Mouse (Mus musculus) forebrain, embryonic 14.5 days (tissue): Measurements from ENCODE around the gene Arid1a. TPM values are rescaled to one million over a fixed set of nuclear protein-coding genes. Genes with fewer than 3 reads are reported as not detected.

Experiments
- ATAC-seq: fragments of 200-750 bp; cut with Nextera tagmentation; 2 replicates; pipeline ENCODE4 v1.8.0; 2017; ENCODE audit warnings: mild to moderate bottlenecking, moderate library complexity
- DNase-seq: peaks from one replicate; pipeline ENCODE4 v3.0.0-alpha.2; 2015; ENCODE audit warnings: low spot score
- H3K27ac ChIP-seq: fragments of 300-500 bp; sonication (generic); 2 replicates; pipeline ENCODE4 v1.5.1; 2014; ENCODE audit warnings: low read depth, mild to moderate bottlenecking, control low read depth, low read length, moderate library complexity
- H3K27me3 ChIP-seq: fragments of 300-500 bp; sonication (generic); replicated peaks from 2 replicates; pipeline ENCODE4 v1.6.1; 2014; ENCODE audit warnings: low read length, control low read depth, mixed read lengths; ENCODE audit not compliant: control insufficient read depth, insufficient read depth
- H3K36me3 ChIP-seq: fragments of 300-500 bp; sonication (generic); 2 replicates; pipeline ENCODE4 v1.6.1; 2014; ENCODE audit warnings: low read length, control low read depth; ENCODE audit not compliant: control insufficient read depth, insufficient read depth
- H3K4me1 ChIP-seq: fragments of 300-500 bp; sonication (generic); 2 replicates; pipeline ENCODE4 v1.6.1; 2014; ENCODE audit warnings: antibody characterized with exemption, low read length, control low read depth; ENCODE audit not compliant: control insufficient read depth, insufficient read depth
- H3K4me2 ChIP-seq: fragments of 300-500 bp; sonication (generic); 2 replicates; pipeline ENCODE4 v1.6.1; 2014; ENCODE audit warnings: mild to moderate bottlenecking, control low read depth, low read length
- H3K4me3 ChIP-seq: fragments of 300-500 bp; sonication (generic); 2 replicates; pipeline ENCODE4 v1.5.1; 2014; ENCODE audit warnings: low read depth, low read length, control low read depth
- H3K9ac ChIP-seq: fragments of 300-500 bp; sonication (generic); 2 replicates; pipeline ENCODE4 v1.6.1; 2014; ENCODE audit warnings: mild to moderate bottlenecking, low read length, control low read depth, moderate library complexity
- H3K9me3 ChIP-seq: fragments of 300-500 bp; sonication (generic); replicated peaks from 2 replicates; pipeline ENCODE4 v1.6.1; 2016; ENCODE audit warnings: low read length, control low read depth, mixed read lengths; ENCODE audit not compliant: control insufficient read depth
- WGBS: fragments of 180-500 bp; shearing (Covaris S2); extraction: QIAGEN DNeasy Blood & Tissue Kit; methylation state at CpG from one replicate; pipeline ENCODE4 v1.1.7; 2014; 5-methylcytosine and 5-hydroxymethylcytosine counted together
- polyA plus RNA-seq: library from polyadenylated mRNA; unstranded; fragments of >200 nt; fragmentation: Nextera tagmentation; extraction: Ambion mirVana; gene quantifications from 2 replicates; pipeline ENCODE4 v1.2.1, GENCODE M21; 2014

Gene Arid1a
- polyA plus RNA-seq, 1 experiment from 2014 or later: 30.9 TPM

DNA sequence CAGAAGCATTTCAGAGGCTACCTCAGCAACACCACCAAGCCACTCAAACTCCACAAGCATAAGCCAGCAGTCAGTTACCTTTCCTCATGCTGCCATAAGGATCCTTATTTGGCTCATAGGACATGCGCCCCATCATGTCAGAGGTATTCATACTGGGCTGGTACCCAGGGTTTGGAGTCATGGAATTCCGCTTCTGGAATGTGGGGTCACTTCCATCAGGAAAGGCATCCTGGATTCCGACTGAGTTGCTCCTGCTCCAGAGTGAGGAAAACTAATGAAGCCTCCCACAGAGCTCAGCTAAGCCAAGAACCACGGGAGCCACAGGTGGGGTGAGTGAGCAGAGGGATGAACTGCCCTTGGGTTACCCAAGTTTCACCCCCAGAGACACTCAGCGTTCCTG, 69.4 kb downstream of the Arid1a start:
- WGBS: 88% methylated on average over 5 of the region's 5 CpGs

DNA sequence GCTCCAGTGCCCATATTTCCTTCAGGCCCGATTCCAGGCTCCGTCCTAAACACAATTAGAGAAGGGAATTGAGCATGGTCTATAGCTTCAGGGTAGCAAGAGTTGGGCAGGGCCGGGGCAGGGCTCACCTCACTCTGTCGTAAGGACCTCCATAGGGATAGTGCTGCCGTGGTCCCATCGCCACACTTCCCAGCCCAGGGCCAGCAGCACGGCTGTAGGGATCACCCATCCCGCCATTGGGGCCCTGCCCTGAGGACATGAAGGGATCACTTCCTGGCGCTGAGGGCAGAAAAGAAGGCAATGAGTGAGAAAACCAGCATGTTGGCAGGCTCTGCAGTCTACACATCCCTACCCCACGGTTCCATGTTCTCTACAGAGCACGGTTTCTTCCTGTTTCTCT, 70.1 kb downstream of the Arid1a start:
- peaks cover 7% of the 10 kb centered on the region; the same call in 1 of the 2 replicates for H3K4me1 ChIP-seq
- no peaks in the 10 kb centered on the region for H3K27me3 ChIP-seq
- DNase-seq: no peak
- no peak overlapping the region for H3K27ac ChIP-seq
- ATAC-seq: no peak
- no peak overlapping the region for H3K4me2 ChIP-seq
- H3K36me3 ChIP-seq: peaks cover 100% of the 10 kb centered on the region
- WGBS: 87% methylated on average over 11 of the region's 11 CpGs
- H3K9ac ChIP-seq: no peak overlapping the region
- H3K4me3 ChIP-seq: no peak overlapping the region
- no peaks in the 10 kb centered on the region for H3K9me3 ChIP-seq

More for the DNA sequence above, 69.4 kb downstream of the Arid1a start:
- Histone ChIP-seq H3K4me3 (no peak overlapping the region), H3K9ac (no peak overlapping the region), H3K36me3 (peaks cover 100% of the 10 kb centered on the region), H3K27me3 (no peaks in the 10 kb centered on the region), H3K4me2 (no peak overlapping the region), H3K9me3 (no peaks in the 10 kb centered on the region), H3K27ac (no peak overlapping the region), H3K4me1 (peaks cover 7% of the 10 kb centered on the region; the same call in 1 of the 2 replicates)
- ATAC-seq (no peak), DNase-seq (no peak)

DNA sequence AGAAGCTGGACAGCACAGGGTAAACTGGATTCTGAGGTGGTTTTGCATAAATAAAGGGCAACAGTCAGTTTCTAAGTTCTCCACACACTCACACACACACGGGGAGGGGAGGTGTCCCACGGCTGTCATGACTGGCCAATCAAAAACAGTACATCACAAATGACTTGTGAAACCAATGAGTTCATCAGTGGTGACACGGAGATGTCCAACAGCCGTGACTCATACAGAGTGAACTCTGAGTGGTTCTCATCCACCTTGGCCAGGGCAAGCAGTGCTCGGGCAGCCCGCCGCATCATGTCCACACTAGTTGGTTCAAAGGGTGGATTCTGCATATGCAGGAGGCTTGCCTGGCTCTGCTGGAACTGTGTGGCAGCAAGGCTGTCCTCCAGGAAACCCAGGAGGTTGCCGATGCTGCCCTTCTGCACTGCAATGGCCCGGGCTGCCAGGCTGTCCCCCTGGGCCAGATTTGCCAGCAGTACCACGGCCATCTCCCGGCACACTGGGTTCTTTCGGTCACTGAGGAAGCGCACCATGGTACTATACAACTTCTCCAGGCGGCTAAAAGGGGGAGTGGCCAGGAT, 76.3 kb downstream of the Arid1a start:
- Histone ChIP-seq H3K4me1 (peaks cover 11% of the 10 kb centered on the region), H3K4me2 (no peak overlapping the region), H3K9ac (no peak overlapping the region), H3K9me3 (no peaks in the 10 kb centered on the region), H3K4me3 (no peak overlapping the region), H3K27ac (no peak overlapping the region), H3K36me3 (peaks cover 72% of the 10 kb centered on the region), H3K27me3 (no peaks in the 10 kb centered on the region)
- DNase-seq: no peak
- no peak for ATAC-seq
- 88% methylated on average over 14 of the region's 14 CpGs for WGBS

DNA sequence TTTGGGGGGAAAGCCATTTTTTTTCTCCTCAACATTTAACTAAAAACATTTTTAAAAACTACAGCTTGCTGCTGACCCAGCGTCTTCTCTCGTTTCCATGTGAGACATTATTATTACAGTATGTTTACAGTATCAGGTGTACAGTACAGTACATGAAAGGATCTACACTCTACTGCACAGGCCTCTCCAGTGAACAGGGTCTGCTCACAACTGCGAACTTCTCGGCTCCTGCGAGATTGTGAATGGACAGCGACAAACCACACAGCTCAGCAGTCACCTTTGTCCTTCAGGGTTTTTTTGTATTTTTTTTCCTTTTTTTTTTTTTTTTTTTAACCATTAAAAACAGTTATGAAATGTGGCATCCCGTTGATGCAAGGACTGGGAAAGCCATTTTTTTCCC, 76.9 kb downstream of the Arid1a start:
- Histone ChIP-seq H3K27me3 (no peaks in the 10 kb centered on the region), H3K9me3 (no peaks in the 10 kb centered on the region), H3K4me3 (no peak overlapping the region), H3K9ac (no peak overlapping the region), H3K36me3 (peaks cover 65% of the 10 kb centered on the region), H3K4me2 (no peak overlapping the region), H3K4me1 (peaks cover 13% of the 10 kb centered on the region), H3K27ac (no peak overlapping the region)
- 82% methylated on average over 7 of the region's 7 CpGs for WGBS
- ATAC-seq (no peak), DNase-seq (no peak)

DNA sequence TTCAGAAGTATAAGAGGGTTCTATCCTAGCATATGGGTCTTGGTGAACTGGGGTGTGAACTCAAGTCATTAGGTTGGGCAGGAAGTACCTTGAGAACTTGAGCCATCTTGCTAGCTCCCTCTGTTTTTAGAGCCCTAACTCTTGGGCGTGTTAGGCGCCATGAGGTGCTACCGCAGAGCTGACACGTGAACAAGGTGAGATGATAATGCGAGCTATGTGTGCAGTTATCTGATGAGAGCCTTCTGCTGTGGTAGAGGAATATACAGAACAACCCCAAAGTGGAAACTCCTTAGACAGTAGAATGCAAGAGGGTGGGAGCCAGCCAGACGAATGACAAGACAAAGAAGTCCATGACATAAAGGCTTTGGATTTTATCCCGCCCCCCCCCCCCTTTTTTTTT, 79.3 kb downstream of the Arid1a start:
- Histone ChIP-seq H3K4me2 (no peak overlapping the region), H3K9ac (no peak overlapping the region), H3K4me1 (peaks cover 27% of the 10 kb centered on the region), H3K9me3 (no peaks in the 10 kb centered on the region), H3K27ac (0 out of 2 replicates have a peak overlapping the region, but pooled peaks have one; percentile 29), H3K4me3 (no peak overlapping the region), H3K36me3 (peaks cover 42% of the 10 kb centered on the region), H3K27me3 (no peaks in the 10 kb centered on the region)
- ATAC-seq (no peak), DNase-seq (no peak)
- 74% methylated on average over 7 of the region's 7 CpGs for WGBS

DNA sequence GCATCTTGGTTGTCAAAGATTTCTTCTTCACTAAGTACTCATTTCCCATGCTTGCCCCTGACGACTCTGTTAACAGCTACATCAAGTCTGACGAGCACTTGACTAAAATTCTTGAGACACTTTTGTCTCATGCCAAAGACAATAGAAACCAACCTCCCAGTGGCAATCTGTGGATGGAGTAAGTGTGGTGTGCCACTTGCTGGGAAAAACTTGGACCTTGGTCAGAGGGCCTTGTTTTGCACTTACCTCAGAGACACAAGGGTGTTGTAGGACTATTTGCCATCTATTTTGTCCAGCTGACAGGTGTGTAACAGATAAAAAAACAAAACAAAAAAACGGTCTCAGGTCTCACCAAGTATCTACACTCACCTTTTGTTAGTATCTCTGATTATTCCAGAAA, 80.4 kb downstream of the Arid1a start:
- ATAC-seq (no peak), DNase-seq (no peak)
- H3K36me3 ChIP-seq: peaks cover 31% of the 10 kb centered on the region
- H3K4me1 ChIP-seq: peaks cover 31% of the 10 kb centered on the region
- no peak overlapping the region for H3K4me3 ChIP-seq
- no peak overlapping the region for H3K9ac ChIP-seq
- H3K27me3 ChIP-seq: no peaks in the 10 kb centered on the region
- H3K27ac ChIP-seq: peak overlapping the region; percentile 65
- no peaks in the 10 kb centered on the region for H3K9me3 ChIP-seq
- H3K4me2 ChIP-seq: peak overlapping the region; percentile 24; the same call in 1 of the 2 replicates
- whole genome bisulfite sequencing: 13% methylated on average over 3 of the region's 3 CpGs

DNA sequence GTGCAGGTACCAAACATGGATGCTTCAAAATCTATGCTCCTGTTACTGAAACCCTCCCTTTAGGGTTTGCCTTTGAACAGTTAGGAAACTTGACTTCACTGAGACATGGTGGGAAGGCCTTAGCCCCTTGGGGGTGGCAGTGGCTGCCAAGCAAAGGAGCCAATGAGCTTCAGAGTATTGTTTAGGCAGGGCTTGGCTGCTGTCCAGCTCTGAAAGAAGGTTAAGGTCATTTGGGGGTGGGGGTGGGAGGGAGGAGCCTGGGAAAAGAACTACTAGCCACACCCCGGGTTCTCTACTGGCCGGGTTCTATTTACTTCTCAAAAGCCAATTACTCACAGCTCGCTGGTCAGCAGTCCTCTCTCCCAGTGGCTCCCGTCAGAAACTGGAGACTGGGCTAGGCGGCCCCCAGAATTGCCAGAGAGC, 81.0 kb downstream of the Arid1a start:
- 2% methylated on average over 5 of the region's 5 CpGs for WGBS
- Histone ChIP-seq H3K9ac (0 out of 2 replicates have a peak overlapping the region, but pooled peaks have one; percentile 13), H3K4me2 (peak overlapping the region; percentile 24; the same call in 1 of the 2 replicates), H3K27me3 (no peaks in the 10 kb centered on the region), H3K4me3 (no peak overlapping the region), H3K36me3 (peaks cover 25% of the 10 kb centered on the region), H3K27ac (peak overlapping the region; percentile 65), H3K9me3 (no peaks in the 10 kb centered on the region), H3K4me1 (peaks cover 35% of the 10 kb centered on the region)
- ATAC-seq (peak; percentile 48), DNase-seq (peak; percentile 86)

DNA sequence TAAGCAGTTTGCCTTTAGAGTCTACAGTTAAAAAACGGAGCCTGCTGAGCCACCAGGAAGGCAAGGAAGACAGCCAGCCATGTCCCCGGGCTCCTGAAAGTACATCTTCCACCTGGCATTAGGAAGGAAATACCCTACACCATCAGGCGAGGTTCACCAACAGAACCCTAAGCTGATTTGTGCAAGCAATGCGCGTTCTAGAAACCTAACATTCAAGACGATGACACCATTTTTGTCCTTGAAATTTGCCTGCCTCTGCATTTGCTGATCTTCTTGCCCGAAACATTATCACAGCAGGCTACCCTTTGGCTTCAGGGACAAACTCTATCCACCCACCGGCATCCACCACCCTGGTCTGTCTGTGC, 82.3 kb downstream of the Arid1a start:
- WGBS: 76% methylated on average over 8 of the region's 8 CpGs
- no peak for DNase-seq
- ATAC-seq: no peak

DNA sequence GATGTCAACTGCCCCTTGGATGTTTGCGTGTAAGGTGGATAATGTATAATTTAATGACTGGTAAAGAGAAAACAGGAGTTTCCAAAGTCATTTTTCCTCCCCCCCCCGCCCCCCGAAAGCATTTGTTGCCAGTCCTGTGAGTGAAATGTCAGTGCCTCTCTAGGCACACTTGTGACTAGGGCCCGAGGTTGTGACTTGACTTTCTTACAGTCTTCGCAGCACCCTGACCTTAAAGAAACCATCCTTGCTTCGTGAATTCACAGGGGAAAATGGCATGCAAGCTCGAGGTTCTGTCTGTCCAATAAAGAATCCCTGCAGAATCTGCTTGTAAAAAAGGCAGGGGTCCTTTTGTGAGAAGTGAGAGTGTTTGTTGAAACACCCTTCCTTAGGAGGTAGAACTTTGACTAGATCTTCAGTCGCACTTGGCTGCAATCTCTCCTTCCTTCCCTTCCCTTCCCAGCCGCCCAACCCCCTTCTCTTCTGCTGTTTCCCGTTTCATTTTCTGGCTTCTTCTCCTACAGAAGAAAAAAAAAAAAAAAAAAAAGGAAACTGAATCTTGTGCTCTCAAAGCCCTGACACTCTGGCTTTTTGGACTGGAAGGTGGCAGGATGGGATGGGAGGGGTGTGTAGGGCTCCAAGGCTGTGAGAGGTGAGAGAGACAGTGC, 82.8 kb downstream of the Arid1a start:
- Histone ChIP-seq H3K9ac (no peak overlapping the region), H3K27me3 (no peaks in the 10 kb centered on the region), H3K9me3 (no peaks in the 10 kb centered on the region), H3K27ac (peak overlapping the region; percentile 48), H3K36me3 (peaks cover 10% of the 10 kb centered on the region), H3K4me2 (peak overlapping the region; percentile 83; the same call in 1 of the 2 replicates), H3K4me1 (peaks cover 36% of the 10 kb centered on the region), H3K4me3 (no peak overlapping the region)
- DNase-seq (peak; percentile 32), ATAC-seq (no peak)
- 54% methylated on average over 10 of the region's 10 CpGs for WGBS

More for the DNA sequence above, 82.3 kb downstream of the Arid1a start:
- Histone ChIP-seq H3K36me3 (peaks cover 13% of the 10 kb centered on the region), H3K4me2 (no peak overlapping the region), H3K27me3 (no peaks in the 10 kb centered on the region), H3K27ac (peak overlapping the region; percentile 48; the same call in 1 of the 2 replicates), H3K4me3 (no peak overlapping the region), H3K9me3 (no peaks in the 10 kb centered on the region), H3K9ac (no peak overlapping the region), H3K4me1 (peaks cover 36% of the 10 kb centered on the region)
